Comparison of ENCODE assay signal across 11 mouse cellular contexts in genomic region chr19:41344666-41345027, GRCm38 (mm10). TPM values are rescaled to one million over a fixed set of nuclear protein-coding genes. Genes with fewer than 3 reads are reported as not detected.
DNase-seq lines count a peak whose midpoint lies in the region; ATAC-seq lines count a peak whose summit lies in the region.
"Had no signal": no experiment of that assay in that cellular context is flagged by ENCODE, and none has a peak within 500 bp of the region (broad histone marks: within the 10 kb centered on the region; RNA-seq: fewer than 3 reads in every experiment).

No protein-coding gene starts in this region.

- intact Hi-C loops in heart, postnatal 14 days (cut with DNase I), result no loop called here

- no peak overlapping the region for H3K4me3 ChIP-seq in heart, embryonic 15.5 days
- no peak overlapping the region for H3K4me3 ChIP-seq in lung, embryonic 16.5 days (ENCODE audit: low read length)
- H3K4me3 ChIP-seq: embryonic facial prominence, embryonic 13.5 days; forebrain, embryonic 13.5 days had no signal

- no peaks in the 10 kb centered on the region for H3K27me3 ChIP-seq in heart, embryonic 15.5 days
- H3K27me3 ChIP-seq in lung, embryonic 16.5 days (ENCODE audit: control insufficient read depth, insufficient read depth, low read depth, low read length), result no peaks in the 10 kb centered on the region
- H3K27me3 ChIP-seq: embryonic facial prominence, embryonic 13.5 days; forebrain, embryonic 13.5 days had no signal

- no peaks in the 10 kb centered on the region; the same call in 1 of the 2 replicates for H3K4me1 ChIP-seq in heart, embryonic 15.5 days (replicated peaks)
- H3K4me1 ChIP-seq in lung, embryonic 16.5 days (replicated peaks; ENCODE audit: control insufficient read depth, insufficient read depth, low read length), result peaks cover 13% of the 10 kb centered on the region

- no peaks in the 10 kb centered on the region for H3K36me3 ChIP-seq in heart, embryonic 15.5 days
- no peaks in the 10 kb centered on the region for H3K36me3 ChIP-seq in lung, embryonic 16.5 days (ENCODE audit: control insufficient read depth, insufficient read depth, low read length)
- H3K36me3 ChIP-seq: embryonic facial prominence, embryonic 13.5 days had no signal

- no peak for DNase-seq in heart, postnatal 14 days
- DNase-seq in lung, postnatal 25 days (ENCODE audit: low spot score), result no peak
- DNase-seq in urinary bladder, postnatal 4 days (ENCODE audit: low spot score in 2 of 2), result no peak
- DNase-seq: cerebellum, postnatal 14 days had no signal

- H3K9ac ChIP-seq in heart, embryonic 15.5 days, result no peak overlapping the region
- H3K9ac ChIP-seq in lung, embryonic 16.5 days (ENCODE audit: low read length), result no peak overlapping the region
- H3K9ac ChIP-seq: embryonic facial prominence, embryonic 13.5 days; forebrain, embryonic 13.5 days had no signal

- H3K9me3 ChIP-seq in heart, embryonic 15.5 days (replicated peaks), result no peaks in the 10 kb centered on the region
- H3K9me3 ChIP-seq in lung, embryonic 16.5 days (ENCODE audit: control insufficient read depth, low read length), result no peaks in the 10 kb centered on the region
- H3K9me3 ChIP-seq: embryonic facial prominence, embryonic 13.5 days; forebrain, embryonic 13.5 days had no signal

- 73% methylated on average over 8 of the region's 8 CpGs for WGBS in heart, embryonic 15.5 days
- WGBS in lung, embryonic 16.5 days, result 66% methylated on average over 8 of the region's 8 CpGs

- ATAC-seq in heart, embryonic 15.5 days (replicated peaks; ENCODE audit: insufficient number of reproducible peaks, insufficient read depth, low FRiP score, low read depth), result no peak
- no peak for ATAC-seq in lung, embryonic 16.5 days (ENCODE audit: low read depth)
- peak; percentile 49 for ATAC-seq in granulocyte monocyte progenitor cell, adult 5-6 weeks (replicated peaks; ENCODE audit: poor library complexity, severe bottlenecking)
- ATAC-seq in megakaryocyte-erythroid progenitor cell, adult 5-6 weeks (replicated peaks; ENCODE audit: low FRiP score, low TSS enrichment, poor library complexity, severe bottlenecking), result 0 out of 2 replicates have a peak, but pooled peaks have one; percentile 21
- no peak for ATAC-seq in CD4-positive, CD25-positive, alpha-beta regulatory T cell, adult 4 months
- ATAC-seq: forebrain, embryonic 13.5 days had no signal

- 0 out of 2 replicates have a peak overlapping the region, but pooled peaks have one; percentile 34 for H3K27ac ChIP-seq in heart, embryonic 15.5 days
- H3K27ac ChIP-seq in lung, embryonic 16.5 days (ENCODE audit: low read length), result peak overlapping the region; percentile 23; the same call in 1 of the 2 replicates
- H3K27ac ChIP-seq: embryonic facial prominence, embryonic 13.5 days; forebrain, embryonic 13.5 days had no signal

- H3K4me2 ChIP-seq in heart, embryonic 15.5 days, result peak overlapping the region; percentile 25; the same call in 1 of the 2 replicates
- H3K4me2 ChIP-seq in lung, embryonic 16.5 days (ENCODE audit: low read depth, low read length), result no peak overlapping the region
- H3K4me2 ChIP-seq: embryonic facial prominence, embryonic 13.5 days; forebrain, embryonic 13.5 days had no signal

RNA-seq across cellular contexts. Expression of gene Pik3ap1, which starts 40.3 kb away (rescaled TPM):
- polyA plus RNA-seq in heart, embryonic 15.5 days (2015; fragmentation: Nextera tagmentation; extraction: Ambion mirVana), result 1.3 and 2.8 TPM in 2 replicates
- 1 to 10 TPM; 1.5 TPM for total RNA-seq in heart, postnatal 14 days (2021)
- polyA plus RNA-seq in lung, embryonic 16.5 days (2015; fragmentation: Nextera tagmentation; extraction: Ambion mirVana), result 3.1 and 4.1 TPM in 2 replicates
- 23.3 and 24.6 TPM in 2 replicates for total RNA-seq in granulocyte monocyte progenitor cell, adult 5-6 weeks (2014; fragmentation: Nextera tagmentation)
- total RNA-seq in granulocyte monocyte progenitor cell, adult 5-6 weeks (2017), result 23.5 and 26.8 TPM in 2 replicates
- total RNA-seq in megakaryocyte-erythroid progenitor cell, adult 5-6 weeks (2014; fragmentation: Nextera tagmentation), result 1.5 and 2.3 TPM in 2 replicates
- total RNA-seq in megakaryocyte-erythroid progenitor cell, adult 5-6 weeks (2017), result 1.2 and 1.4 TPM in 2 replicates
- polyA plus RNA-seq in CD4-positive, CD25-positive, alpha-beta regulatory T cell, adult 4 months (2017; shearing (Covaris generic)), result 1 to 10 TPM; 2.5 to 2.8 TPM

Comparison
In these comparisons a context has a peak if more than half of its experiments do, and no peak if none do; other contexts are left out.
1. ATAC-seq: peak in granulocyte monocyte progenitor cell, adult 5-6 weeks (single experiment) and megakaryocyte-erythroid progenitor cell, adult 5-6 weeks (single experiment); none in heart, embryonic 15.5 days (single experiment), lung, embryonic 16.5 days (single experiment) and CD4-positive, CD25-positive, alpha-beta regulatory T cell, adult 4 months (single experiment).
2. RNA of gene Pik3ap1, which starts 40.3 kb away (total RNA-seq): 23.3 to 26.8 TPM in granulocyte monocyte progenitor cell, adult 5-6 weeks; 1.2 to 2.3 TPM in megakaryocyte-erythroid progenitor cell, adult 5-6 weeks and 1.5 TPM in heart, postnatal 14 days; every median in the first group is over 4 times any median in the second.